Mouse (Mus musculus) forebrain, embryonic 14.5 days (tissue): ENCODE data around the gene Adamtsl4. TPM values are rescaled to one million over a fixed set of nuclear protein-coding genes. Genes with fewer than 3 reads are reported as not detected.

Experiments
- ATAC-seq: fragments of 200-750 bp; cut with Nextera tagmentation; 2 replicates; pipeline ENCODE4 v1.8.0; 2017; ENCODE audit warnings: mild to moderate bottlenecking, moderate library complexity
- DNase-seq: peaks from one replicate; pipeline ENCODE4 v3.0.0-alpha.2; 2015; ENCODE audit warnings: low spot score
- H3K27ac ChIP-seq: fragments of 300-500 bp; sonication (generic); 2 replicates; pipeline ENCODE4 v1.5.1; 2014; ENCODE audit warnings: low read depth, mild to moderate bottlenecking, control low read depth, low read length, moderate library complexity
- H3K27me3 ChIP-seq: fragments of 300-500 bp; sonication (generic); replicated peaks from 2 replicates; pipeline ENCODE4 v1.6.1; 2014; ENCODE audit warnings: low read length, control low read depth, mixed read lengths; ENCODE audit not compliant: control insufficient read depth, insufficient read depth
- H3K36me3 ChIP-seq: fragments of 300-500 bp; sonication (generic); 2 replicates; pipeline ENCODE4 v1.6.1; 2014; ENCODE audit warnings: low read length, control low read depth; ENCODE audit not compliant: control insufficient read depth, insufficient read depth
- H3K4me1 ChIP-seq: fragments of 300-500 bp; sonication (generic); 2 replicates; pipeline ENCODE4 v1.6.1; 2014; ENCODE audit warnings: antibody characterized with exemption, low read length, control low read depth; ENCODE audit not compliant: control insufficient read depth, insufficient read depth
- H3K4me2 ChIP-seq: fragments of 300-500 bp; sonication (generic); 2 replicates; pipeline ENCODE4 v1.6.1; 2014; ENCODE audit warnings: mild to moderate bottlenecking, control low read depth, low read length
- H3K4me3 ChIP-seq: fragments of 300-500 bp; sonication (generic); 2 replicates; pipeline ENCODE4 v1.5.1; 2014; ENCODE audit warnings: low read depth, low read length, control low read depth
- H3K9ac ChIP-seq: fragments of 300-500 bp; sonication (generic); 2 replicates; pipeline ENCODE4 v1.6.1; 2014; ENCODE audit warnings: mild to moderate bottlenecking, low read length, control low read depth, moderate library complexity
- H3K9me3 ChIP-seq: fragments of 300-500 bp; sonication (generic); replicated peaks from 2 replicates; pipeline ENCODE4 v1.6.1; 2016; ENCODE audit warnings: low read length, control low read depth, mixed read lengths; ENCODE audit not compliant: control insufficient read depth
- WGBS: fragments of 180-500 bp; shearing (Covaris S2); extraction: QIAGEN DNeasy Blood & Tissue Kit; methylation state at CpG from one replicate; pipeline ENCODE4 v1.1.7; 2014; 5-methylcytosine and 5-hydroxymethylcytosine counted together
- polyA plus RNA-seq: library from polyadenylated mRNA; unstranded; fragments of >200 nt; fragmentation: Nextera tagmentation; extraction: Ambion mirVana; gene quantifications from 2 replicates; pipeline ENCODE4 v1.2.1, GENCODE M21; 2014

The Adamtsl4 gene
- polyA plus RNA-seq, result 0.13 and 0.72 TPM in 2 replicates

- DNase-seq, result peak; percentile 55
- H3K9me3 ChIP-seq, result no peaks in the 10 kb centered on the region
- WGBS, result 7% methylated on average over 50 of the region's 50 CpGs
- H3K4me3 ChIP-seq, result peak within 1 kb of the TSS; percentile 32
- ATAC-seq, result peak; percentile 72
- H3K27me3 ChIP-seq, result no peaks in the 10 kb centered on the region
- H3K9ac ChIP-seq, result peak within 1 kb of the TSS; percentile 57
- H3K4me1 ChIP-seq, result peaks cover 10% of the 10 kb centered on the region
- no peaks in the 10 kb centered on the region for H3K36me3 ChIP-seq
- peak within 1 kb of the TSS; percentile 73 for H3K4me2 ChIP-seq
- no peak within 1 kb of the TSS for H3K27ac ChIP-seq
Measured at GRCm38 (mm10) chr3:95687524-95688421, at the start of gene Adamtsl4. Gene Adamtsl4 (minus strand): TSS chr3:95687917.

- H3K4me1 ChIP-seq, result no peaks in the 10 kb centered on the region
- no peak overlapping the region for H3K9ac ChIP-seq
- no peak overlapping the region for H3K27ac ChIP-seq
- H3K9me3 ChIP-seq, result no peaks in the 10 kb centered on the region
- 93% methylated on average over 12 of the region's 12 CpGs for whole genome bisulfite sequencing
- no peak overlapping the region for H3K4me3 ChIP-seq
- DNase-seq, result no peak
- no peak for ATAC-seq
- H3K4me2 ChIP-seq, result no peak overlapping the region
- H3K27me3 ChIP-seq, result no peaks in the 10 kb centered on the region
- H3K36me3 ChIP-seq, result peaks cover 25% of the 10 kb centered on the region
Measured at GRCm38 (mm10) chr3:95735071-95735670, 47.5 kb upstream of the Adamtsl4 start.

GRCm38 (mm10) chr3:95734092-95734702, 46.5 kb upstream of the Adamtsl4 start:
- no peak for ATAC-seq
- Histone ChIP-seq H3K27ac (no peak overlapping the region), H3K4me3 (no peak overlapping the region), H3K36me3 (peaks cover 15% of the 10 kb centered on the region; the same call in 1 of the 2 replicates), H3K4me2 (no peak overlapping the region), H3K4me1 (no peaks in the 10 kb centered on the region), H3K9ac (no peak overlapping the region), H3K9me3 (no peaks in the 10 kb centered on the region), H3K27me3 (no peaks in the 10 kb centered on the region)
- 82% methylated on average over 13 of the region's 13 CpGs for WGBS
- DNase-seq, result no peak

- Histone ChIP-seq H3K4me1 (no peaks in the 10 kb centered on the region), H3K27ac (no peak overlapping the region), H3K4me3 (no peak overlapping the region), H3K9me3 (no peaks in the 10 kb centered on the region), H3K27me3 (no peaks in the 10 kb centered on the region), H3K4me2 (no peak overlapping the region), H3K9ac (no peak overlapping the region), H3K36me3 (peaks cover 14% of the 10 kb centered on the region; the same call in 1 of the 2 replicates)
- WGBS, result 86% methylated on average over 11 of the region's 11 CpGs
- no peak for ATAC-seq
- no peak for DNase-seq
Measured at GRCm38 (mm10) chr3:95732744-95733521, 45.2 kb upstream of the Adamtsl4 start.

- DNase-seq, result no peak
- H3K4me3 ChIP-seq, result no peak overlapping the region
- no peaks in the 10 kb centered on the region for H3K27me3 ChIP-seq
- no peak for ATAC-seq
- no peak overlapping the region for H3K9ac ChIP-seq
- no peak overlapping the region for H3K27ac ChIP-seq
- no peak overlapping the region for H3K4me2 ChIP-seq
- H3K36me3 ChIP-seq, result peaks cover 13% of the 10 kb centered on the region; the same call in 1 of the 2 replicates
- WGBS, result 93% methylated on average over 9 of the region's 9 CpGs
- no peaks in the 10 kb centered on the region for H3K9me3 ChIP-seq
- H3K4me1 ChIP-seq, result no peaks in the 10 kb centered on the region
Measured at GRCm38 (mm10) chr3:95732297-95732696, 44.6 kb upstream of the Adamtsl4 start.

GRCm38 (mm10) chr3:95731802-95732201, 44.1 kb upstream of the Adamtsl4 start:
- Histone ChIP-seq H3K9ac (no peak overlapping the region), H3K4me2 (no peak overlapping the region), H3K27me3 (no peaks in the 10 kb centered on the region), H3K4me3 (no peak overlapping the region), H3K9me3 (no peaks in the 10 kb centered on the region), H3K4me1 (no peaks in the 10 kb centered on the region), H3K36me3 (peaks cover 11% of the 10 kb centered on the region; the same call in 1 of the 2 replicates), H3K27ac (no peak overlapping the region)
- DNase-seq (no peak), ATAC-seq (no peak)
- 96% methylated on average over 4 of the region's 4 CpGs for WGBS

GRCm38 (mm10) chr3:95730431-95730830, 42.7 kb upstream of the Adamtsl4 start:
- ATAC-seq, result no peak
- no peak for DNase-seq
- 87% methylated on average over 7 of the region's 7 CpGs for WGBS

GRCm38 (mm10) chr3:95728906-95729305, 41.2 kb upstream of the Adamtsl4 start:
- Histone ChIP-seq H3K27ac (no peak overlapping the region), H3K9ac (no peak overlapping the region), H3K9me3 (no peaks in the 10 kb centered on the region), H3K36me3 (peaks cover 3% of the 10 kb centered on the region; the same call in 1 of the 2 replicates), H3K4me1 (no peaks in the 10 kb centered on the region), H3K27me3 (no peaks in the 10 kb centered on the region), H3K4me3 (no peak overlapping the region), H3K4me2 (no peak overlapping the region)
- ATAC-seq, result no peak
- DNase-seq, result no peak
- 79% methylated on average over 2 of the region's 2 CpGs for WGBS

More at GRCm38 (mm10) chr3:95730431-95730830, 42.7 kb upstream of the Adamtsl4 start:
- Histone ChIP-seq H3K27me3 (no peaks in the 10 kb centered on the region), H3K4me3 (no peak overlapping the region), H3K36me3 (peaks cover 6% of the 10 kb centered on the region; the same call in 1 of the 2 replicates), H3K9ac (no peak overlapping the region), H3K9me3 (no peaks in the 10 kb centered on the region), H3K27ac (no peak overlapping the region), H3K4me1 (no peaks in the 10 kb centered on the region), H3K4me2 (no peak overlapping the region)
